Mouse (Mus musculus) lung, adult 2 months (tissue): ENCODE data around the gene Guca1a.

Source experiments
- CTCF ChIP-seq: fragments of 200-500 bp; IDR thresholded peaks from 2 replicates; pipeline ENCODE4 v1.5.1; 2011; ENCODE audit warnings: mild to moderate bottlenecking, low read length, control low read depth; ENCODE audit not compliant: insufficient read depth
- POLR2A ChIP-seq: fragments of 200-500 bp; IDR thresholded peaks from 2 replicates; pipeline ENCODE4 v1.6.1; 2011; ENCODE audit warnings: low read depth, mild to moderate bottlenecking, control low read depth, low read length, borderline replicate concordance; ENCODE audit errors: extremely low read depth

DNA sequence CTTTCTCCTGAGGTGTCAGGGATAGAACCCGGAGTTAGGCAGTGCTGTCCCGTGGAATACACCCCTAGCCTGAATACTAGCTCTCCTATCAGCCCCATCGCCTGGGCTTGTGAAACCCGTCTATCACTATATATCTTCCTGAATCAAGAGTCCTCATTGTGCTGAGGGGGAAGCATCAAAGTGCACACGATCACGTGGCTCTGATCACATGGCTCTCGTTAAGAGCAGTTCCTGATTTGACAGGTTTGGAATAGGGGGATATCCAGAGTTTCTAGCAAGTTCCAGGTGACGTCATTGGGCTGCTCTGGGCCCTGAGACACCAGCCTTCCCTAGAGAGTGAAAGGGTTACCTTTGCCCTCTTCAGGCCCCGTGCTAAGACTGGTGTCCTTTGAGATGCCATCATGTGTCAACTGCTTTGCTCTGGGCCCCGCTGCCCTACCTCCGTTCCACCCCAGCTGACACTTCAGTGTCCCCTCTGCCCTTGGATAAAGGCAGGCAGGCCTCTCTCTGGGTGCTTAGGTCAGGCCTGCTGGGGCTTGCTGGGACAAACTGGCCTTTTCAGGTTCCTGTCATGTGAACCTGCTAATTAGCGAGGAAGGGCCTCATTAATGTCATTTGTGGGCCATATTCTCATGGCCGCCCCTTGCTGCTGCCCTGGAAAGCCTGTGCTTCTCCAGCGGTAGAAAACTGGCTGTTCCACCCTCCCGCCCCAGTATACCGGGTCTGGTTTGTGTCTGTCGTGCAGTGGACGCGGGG, 41.1 kb upstream of the Guca1a start:
- no peak for TF ChIP-seq CTCF
- TF ChIP-seq POLR2A: no peak
